Mouse (Mus musculus) urinary bladder, postnatal 14 days (tissue): Measurements from ENCODE around the gene Sar1b.

Experiments
- DNase-seq: peaks from one replicate; pipeline ENCODE4 v3.0.0; 2021; ENCODE audit warnings: low spot score

Sar1b gene

DNA sequence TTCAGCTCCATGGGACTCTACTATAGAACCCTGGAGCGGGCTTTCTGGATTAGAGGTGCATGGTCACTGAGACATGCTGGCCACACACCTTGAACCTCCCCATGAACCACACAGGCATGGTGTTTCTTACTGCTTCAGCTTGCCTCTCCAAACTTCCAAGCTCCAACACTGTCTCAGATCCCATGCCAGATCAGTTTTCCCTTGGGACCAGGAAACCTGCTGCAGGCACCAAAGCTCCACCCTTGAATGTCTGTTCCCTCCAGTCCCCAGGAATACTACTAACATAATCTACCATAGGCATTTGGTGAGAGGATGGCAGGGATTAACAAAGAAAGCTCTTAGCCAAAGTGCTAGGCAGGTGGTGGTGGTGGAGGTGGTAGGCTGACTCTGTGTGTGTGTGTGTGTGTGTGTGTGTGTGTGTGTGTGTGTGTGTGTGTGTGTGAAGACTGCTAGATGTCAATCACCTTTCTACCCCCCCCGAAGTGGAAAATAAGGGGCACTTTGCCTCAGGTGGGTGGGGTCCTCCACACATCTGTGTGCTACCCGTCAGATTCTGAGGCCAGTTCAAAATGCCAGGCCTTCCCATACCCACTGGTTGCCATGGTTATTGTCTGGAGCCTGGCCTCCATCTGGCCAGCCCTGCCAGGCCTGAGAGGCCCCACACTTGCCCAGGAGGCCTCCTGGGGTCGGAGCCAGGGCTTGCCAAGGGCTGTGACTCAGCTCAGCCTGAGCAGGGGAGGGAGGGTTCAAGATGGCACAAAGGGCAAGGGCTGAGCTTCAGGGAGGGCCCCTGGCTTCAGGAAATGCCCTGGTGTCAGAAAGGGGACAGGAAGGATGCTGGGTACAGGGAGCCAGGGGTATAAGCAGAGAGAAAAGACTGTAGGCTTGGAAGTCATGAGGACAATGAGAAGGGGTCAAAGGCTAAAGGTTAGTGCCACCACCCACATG lies 68.7 kb downstream of the Sar1b start:
- DNase-seq: no peak

DNA sequence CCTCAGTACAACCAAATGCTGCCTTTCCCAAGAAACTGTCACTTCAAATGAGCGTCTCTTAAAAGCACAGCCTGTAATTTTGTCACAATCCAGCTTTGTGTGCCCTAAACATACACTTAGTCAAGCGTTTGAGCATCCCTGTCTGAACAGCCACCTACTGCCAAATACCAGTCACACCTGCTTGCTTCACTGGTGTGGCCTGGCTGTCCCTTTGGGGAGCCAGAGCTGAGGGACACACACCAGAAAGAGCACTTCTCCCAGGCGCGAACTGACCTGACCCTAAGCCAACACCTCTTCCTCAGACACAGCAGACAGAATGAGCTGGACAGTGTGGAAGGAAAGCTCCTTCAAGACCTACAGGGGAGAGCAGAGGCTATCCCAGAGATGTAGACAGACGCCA lies 69.5 kb downstream of the Sar1b start:
- no peak for DNase-seq

DNA sequence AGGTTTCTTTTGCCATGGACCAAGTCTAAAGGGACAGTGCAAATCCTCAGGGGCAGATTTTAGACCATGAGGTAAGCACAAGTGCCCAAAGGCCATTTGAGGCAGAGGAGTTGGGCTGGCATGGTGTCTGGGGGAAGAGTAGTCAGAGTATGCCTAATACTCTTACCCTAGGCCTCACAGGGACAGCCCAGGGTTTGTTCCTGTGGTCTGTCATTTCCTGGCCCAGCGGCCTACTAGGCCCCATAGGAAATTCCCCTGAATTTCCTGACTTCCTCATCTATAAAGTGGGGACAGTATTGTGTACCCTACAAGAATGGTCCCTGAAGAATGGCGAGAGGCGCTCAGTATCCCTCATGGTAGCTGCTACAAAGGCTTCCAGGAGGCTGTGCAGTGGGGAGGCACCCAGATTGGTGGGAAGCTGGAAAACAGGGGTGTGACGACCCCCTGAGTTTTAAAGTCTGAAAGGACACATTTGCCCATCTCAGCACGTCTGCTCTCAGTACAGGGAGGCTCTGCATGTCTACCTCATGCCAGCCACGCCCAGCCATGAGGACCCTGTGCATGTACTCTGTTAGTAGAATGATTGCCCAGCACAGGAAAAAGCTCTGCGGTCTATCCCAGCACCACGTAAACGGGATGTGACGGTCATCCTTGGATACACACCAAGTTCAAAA lies 70.0 kb downstream of the Sar1b start:
- no peak for DNase-seq

DNA sequence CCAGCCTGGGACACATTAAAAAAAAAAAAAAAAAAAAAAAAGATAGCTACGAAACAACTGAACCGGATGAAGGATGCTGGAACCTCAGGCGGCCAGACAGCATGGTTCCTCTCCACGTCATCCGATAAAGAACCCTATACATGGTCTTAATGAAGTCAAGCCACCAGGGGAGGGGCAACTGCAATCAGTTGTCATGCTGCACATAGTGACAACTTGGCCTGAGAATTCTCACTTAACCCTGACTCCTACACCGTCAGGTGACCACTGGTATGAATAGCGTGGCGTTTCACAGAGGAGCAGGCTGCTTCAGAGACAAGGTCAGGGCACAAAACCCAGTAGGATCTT lies 70.6 kb downstream of the Sar1b start:
- no peak for DNase-seq

DNA sequence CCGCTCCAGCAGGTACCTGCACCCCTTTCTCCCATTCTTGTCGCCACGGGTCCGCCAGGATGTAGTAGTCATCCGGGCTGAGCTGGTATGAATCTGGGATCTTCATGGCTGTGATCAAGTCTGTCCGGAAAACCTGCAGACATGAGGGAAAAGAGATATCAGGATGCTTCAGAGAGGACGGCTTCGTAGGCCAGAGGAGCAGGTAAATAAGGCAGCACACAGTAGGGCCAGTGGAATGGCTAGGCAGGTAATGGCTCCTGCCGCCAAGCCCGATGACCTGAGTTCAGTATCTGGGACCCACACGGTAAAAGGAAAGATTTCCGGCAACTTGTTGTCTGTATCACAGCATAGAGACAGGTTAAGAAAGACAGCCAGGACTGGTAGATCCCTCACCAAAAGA lies 72.1 kb downstream of the Sar1b start:
- DNase-seq: no peak

DNA sequence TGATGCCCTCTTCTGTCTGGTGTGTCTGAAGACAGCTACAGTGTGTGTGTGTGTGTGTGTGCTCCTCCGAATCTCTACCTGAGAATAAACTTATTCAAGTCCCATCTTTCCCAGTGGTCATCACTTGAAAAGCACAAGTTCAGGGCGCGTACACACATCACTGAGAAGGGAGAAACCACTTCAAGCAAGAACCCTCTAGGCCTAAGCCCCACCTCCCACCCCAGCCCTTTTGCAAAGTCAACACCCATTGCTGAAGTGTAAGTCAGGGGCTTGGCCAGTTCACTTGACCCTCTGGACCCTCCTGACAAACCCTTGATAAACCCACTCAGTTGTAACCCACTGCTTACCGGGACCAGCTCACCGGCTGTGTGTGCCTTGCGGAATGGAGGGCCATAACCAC lies 73.0 kb downstream of the Sar1b start:
- no peak for DNase-seq

DNA sequence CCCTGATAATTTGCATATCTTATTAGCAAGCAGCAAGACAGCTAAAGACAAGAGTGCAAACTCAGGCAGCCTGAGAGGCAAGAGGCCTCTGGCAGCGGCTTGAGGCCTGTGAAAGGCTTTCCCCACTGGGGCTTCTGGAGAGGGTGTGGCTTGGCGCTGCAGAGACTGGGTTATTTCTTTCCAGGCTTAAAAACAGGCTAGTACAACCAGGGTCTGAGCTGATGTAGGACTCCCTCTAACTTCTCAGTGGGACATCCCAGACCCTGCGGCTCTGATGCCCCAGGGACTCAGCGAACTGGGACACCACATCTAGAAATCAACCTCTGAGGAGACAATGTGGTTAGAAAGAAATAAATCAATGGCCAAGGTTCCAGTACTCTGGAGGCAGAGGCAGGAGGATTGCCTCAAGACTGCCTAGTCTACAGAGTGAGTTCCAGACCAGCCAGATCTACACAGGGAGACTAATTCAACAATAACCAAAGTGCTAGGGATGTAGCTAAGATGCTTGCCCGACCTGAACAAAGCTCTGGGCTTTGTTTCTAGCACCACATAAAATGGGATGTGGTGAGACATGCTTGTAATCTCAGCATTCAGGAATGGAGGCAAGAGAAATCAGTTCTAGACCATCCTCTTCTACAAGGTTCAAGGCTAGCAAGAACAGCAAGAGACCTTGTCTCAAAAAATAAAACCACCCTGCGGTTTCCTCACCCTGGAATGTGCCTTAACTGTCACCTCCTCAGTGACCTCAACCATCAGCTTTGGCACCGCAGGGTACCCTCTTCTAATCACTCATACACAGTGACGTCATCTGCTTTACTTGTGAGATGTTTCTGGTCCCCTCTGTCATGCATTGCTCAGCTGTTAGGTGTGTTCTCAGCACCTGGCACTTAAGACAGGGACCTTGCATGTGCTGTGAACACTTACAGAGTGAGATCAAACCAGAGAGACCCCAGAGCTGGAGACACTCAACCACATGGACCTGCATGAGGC lies 74.0 kb downstream of the Sar1b start:
- DNase-seq: no peak

DNA sequence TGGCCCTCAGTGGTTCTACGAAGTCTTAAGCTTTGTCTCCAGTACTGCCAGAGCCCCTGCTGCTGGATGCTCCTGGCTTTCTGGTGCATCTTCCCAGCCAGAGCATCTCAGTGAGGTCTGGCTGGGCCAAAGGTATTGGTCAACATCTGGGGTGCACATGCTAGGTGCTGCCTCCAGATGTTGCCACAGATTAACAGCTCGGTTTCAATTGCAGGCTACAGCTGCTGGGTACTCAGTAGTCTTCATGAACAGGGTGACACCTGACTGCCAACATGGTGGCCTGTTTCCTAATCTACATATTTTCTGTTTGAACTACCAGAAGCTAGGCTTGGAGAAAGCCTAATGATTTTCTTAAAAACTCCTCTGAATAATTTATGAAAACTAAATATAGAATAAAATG lies 75.6 kb downstream of the Sar1b start:
- DNase-seq: no peak

DNA sequence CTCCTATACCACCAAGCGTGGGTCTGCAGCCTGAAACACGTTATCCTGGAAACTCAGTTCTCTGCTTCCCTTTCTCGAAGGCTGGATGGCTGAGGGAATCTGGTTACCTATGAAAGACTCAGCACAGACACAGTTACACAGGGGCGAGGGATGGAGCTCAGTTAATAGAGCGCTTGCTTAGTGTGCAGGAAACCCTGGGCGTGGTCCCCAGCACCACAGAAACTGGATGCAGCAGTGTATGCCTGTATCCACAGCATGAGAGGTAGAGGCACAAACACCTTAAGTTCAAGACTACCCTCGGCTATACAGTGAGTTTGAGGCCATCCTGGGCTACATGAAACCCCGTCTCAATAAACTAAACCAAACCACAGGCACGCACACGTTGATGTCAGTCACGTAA lies 76.5 kb downstream of the Sar1b start:
- DNase-seq: no peak

DNA sequence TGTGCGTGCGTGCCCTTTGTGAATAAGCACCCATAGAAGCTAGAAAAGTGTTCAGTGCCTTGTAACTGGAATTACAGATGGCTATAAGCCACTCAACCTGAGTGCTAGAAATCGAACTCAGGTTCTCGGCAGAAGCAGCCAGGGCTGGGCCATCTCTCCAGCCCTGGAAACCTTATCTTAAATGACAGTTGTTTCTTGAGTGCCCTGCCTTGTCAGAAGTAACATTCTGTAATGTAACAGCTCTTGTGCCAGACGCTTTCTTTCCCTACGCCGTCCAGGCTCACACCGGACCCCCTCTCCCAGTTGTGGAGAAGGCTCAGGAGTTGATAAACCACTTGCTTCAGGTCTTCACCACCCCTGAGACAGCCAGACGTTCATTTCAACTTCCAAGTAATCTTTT lies 77.2 kb downstream of the Sar1b start:
- DNase-seq: no peak

DNA sequence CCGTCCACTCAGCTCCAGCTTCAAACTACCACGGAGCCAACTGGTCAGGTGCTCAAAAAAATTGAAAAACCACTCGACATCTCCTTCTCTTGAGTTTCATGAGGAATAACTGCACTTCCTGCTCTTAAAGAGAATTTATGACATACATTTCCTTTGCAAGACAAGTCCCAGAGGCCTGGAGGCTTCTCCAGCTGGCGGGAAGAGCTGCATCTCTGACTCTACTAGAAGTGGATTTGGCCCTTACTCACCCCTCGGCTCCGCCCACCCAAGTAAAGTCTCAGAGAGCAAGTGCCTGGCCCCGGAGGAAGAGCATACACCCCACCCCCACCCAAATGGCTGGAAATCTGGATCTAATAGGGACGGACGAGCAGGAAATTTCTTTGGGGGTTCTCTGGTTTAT lies 77.7 kb downstream of the Sar1b start:
- no peak for DNase-seq
